Mouse (Mus musculus): Measurements from ENCODE around the gene Map1s.

GRCm38 (mm10) chr8:70933036-70933435 lies 27.3 kb downstream of the Map1s start:
- TF ChIP-seq GATA1 (IDR thresholded peaks at IDR 0.05; ENCODE audit: low read length) (no peak), TAL1 (IDR thresholded peaks at IDR 0.05; ENCODE audit: low read length) (no peak)
